Mouse (Mus musculus): ENCODE measurements around the gene Abhd5.

- TF ChIP-seq CTCF (IDR thresholded peaks at IDR 0.05; ENCODE audit: extremely low read depth, insufficient read depth, low read length) (no peak), POLR2A (IDR thresholded peaks at IDR 0.05; ENCODE audit: extremely low read depth, insufficient read depth, low read length) (no peak)
These were observed 11.4 kb upstream of the Abhd5 start for GRCm38 (mm10) chr9:122339972-122340371.
